Mouse (Mus musculus): ENCODE data around the gene Mrpl17.
A peak's percentile ranks its signal among the peaks of the same experiment; 100 is the strongest.
"Not testable (repeated sequence)": the region's sequence is repeated elsewhere in the genome, so short reads cannot be mapped to it uniquely, and the experiment has no call there.

Mrpl17 gene

DNA sequence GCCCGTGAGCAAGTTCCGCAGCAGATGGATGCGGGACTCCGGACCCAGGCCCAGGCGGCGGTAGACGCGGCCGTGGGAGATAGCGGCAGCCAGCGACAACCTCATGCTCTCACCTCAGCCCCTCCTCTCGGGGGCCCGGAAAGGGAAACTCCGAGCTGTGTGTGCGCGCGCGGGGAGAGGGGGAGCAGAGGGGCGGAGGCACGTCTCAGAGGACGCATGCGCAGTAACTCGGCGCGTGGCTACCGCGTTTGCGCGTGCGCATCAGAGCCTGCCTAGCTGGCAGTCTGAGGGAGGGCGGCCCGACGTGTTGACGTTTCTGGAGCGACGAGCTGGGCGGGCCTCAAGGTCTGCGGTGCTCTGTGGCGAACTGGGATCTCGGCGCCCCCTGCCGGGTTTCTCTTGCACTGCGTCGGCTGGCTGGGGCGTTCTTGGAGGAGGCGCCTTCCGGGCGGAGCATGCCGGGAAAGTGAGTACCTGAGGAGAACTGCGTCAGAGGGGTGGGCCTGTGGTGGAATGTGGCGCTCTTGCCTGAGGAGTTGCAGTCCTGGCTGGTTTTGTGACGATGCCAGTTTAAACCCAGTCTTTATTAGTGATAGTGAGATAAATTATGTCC is at the start of gene Mrpl17:
TSS of gene Mrpl17 (minus strand) at position 223 of the 613 bp plus-strand sequence.
- peak; percentile 100 for DNase-seq

DNA sequence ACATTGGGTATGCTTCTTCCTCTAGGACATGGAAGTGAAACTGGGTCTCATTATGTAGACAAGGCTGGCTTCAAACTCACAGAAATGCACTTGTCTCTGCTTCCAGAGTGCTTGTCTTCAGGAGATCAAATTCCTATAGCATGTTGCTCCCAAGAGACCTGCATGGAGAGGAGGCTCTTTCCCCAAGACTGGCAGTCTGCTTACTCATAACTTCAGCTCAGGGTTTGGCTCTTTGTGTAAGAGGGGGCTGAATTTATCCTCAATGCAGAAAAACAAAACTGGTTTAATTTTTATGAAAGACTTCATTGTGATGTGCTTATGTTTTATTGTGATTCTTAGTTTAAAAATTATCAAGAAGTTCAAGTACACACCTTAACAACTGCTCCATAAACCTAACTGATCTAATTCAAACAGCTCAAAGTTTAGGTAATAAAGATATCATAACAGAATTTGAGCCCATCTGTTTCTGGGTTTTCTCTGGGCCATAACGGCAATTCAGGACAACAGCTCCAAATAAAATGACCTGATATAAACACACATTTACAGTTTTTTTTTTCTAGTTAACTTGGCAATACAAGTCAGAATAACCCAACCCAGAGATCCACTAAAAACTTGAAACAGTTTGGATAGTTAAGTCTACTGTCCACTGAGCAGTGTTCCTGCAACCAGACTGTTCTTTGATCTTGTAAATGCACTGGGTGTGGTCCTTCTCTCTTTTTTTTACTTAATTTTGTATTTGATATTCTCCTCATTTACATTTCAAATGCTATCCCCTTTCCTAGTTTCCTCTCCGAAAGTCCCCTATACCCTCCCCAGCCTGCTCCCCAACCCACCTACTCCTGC is 45.0 kb upstream of the Mrpl17 start:
- DNase-seq: not testable (repeated sequence)

DNA sequence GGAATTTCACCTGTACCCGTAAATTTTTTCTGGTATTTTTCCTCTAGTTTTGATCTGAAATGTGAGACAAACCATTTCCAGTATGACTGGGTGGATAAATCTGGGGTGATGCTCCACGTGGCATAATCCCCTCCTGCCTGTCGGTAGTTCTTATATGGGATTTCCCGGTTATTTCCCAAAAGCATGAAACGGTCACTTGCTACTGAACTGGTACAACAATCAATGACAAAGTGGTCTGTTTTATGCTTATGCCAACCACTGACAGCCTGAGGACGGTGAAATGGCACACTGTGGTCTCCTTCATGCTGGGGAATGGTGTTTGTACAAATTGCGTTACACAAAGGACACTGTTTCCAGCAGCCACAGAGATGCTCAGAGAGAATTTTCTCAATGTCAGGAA is 13.4 kb upstream of the Mrpl17 start:
- DNase-seq: no peak

DNA sequence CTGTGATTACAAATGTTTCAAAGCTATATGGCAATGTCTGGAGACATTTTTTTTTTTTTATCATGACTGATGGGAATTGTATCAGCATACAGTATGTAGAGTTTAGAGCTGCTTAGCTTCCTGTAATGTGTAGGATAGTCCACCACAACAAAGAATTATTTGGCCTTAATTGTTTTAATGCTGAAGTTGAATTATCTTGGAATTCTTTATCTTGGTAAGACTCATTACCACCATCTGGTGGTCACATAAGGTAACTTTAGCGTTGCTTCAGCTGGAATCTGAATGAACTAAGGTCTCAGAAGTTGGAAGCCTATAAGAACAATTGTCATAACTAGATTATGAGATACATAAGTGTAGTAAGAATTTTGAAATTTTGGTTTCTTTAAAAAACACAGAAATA is 7.6 kb upstream of the Mrpl17 start:
- DNase-seq: peak; percentile 43

DNA sequence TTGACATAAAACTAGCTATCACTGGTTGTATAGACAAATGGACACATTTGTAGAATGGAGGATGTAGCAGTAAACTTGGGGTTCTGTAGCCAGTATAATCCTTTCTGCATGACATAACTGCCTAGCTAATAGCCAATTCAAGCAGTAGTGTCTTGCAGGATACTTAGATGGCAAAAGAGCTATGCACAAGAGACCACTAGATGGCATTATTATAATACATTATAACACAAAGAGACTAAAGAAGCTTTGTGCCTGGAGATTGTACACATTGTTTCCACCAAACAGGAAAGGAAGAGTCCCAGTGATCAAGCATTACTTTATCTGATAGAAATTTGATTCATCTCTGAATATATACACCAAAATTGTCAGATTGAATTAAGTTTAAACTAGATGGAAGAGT is 5.8 kb upstream of the Mrpl17 start:
- DNase-seq: no peak

DNA sequence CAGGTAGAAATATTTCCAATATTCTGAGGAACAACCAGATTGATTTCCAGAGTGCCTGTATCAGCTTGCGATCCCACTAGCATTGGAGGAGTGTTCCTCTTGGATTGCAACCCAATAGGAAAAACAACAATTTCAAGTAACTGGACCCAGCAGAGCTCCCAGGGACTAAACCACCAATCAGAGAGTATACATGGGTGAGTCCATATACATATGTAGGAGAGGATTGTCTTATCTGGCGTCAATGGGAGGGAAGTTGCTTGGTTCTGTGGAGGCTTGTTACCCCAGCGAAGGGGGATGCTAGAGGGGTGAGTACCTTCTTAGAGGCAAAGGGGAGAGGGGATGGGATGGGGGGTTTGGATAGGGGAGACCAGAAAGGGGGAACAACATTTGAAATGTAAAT is 2.4 kb upstream of the Mrpl17 start:
- DNase-seq: no peak

- no peak for DNase-seq
Measured at GRCm38 (mm10) chr7:105812566-105812965, 1.7 kb upstream of the Mrpl17 start.

GRCm38 (mm10) chr7:105811516-105811915 is 617 bp upstream of the Mrpl17 start:
- DNase-seq: peak; percentile 77

DNA sequence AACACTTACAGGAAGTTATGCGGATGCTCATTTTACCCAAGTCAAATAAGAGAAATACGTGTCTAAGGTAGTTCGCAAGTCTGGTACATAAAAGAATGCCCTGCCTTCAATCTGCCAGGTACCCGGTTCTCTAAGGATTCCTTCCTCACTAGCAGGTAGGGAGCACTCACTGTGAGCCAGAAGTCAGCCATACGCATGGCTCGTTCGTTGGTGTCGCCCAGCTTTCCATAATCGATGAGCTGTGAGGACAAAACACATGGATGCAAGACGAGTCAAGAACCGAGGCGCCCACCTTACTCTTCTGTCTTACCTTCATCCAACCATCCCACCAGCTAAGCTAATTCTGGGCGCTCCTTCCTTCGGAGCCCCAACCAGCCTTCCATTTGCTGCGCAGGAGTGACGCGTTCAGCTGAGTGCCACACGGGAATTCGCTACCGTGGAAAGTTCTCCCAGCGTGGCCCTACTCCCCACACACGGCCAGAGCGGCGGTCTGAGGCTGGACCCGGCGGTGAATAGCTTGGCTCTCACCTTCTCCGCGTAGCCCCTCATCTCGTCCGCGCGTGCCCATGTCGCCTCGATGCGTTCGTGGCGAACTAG is 521 bp downstream of the Mrpl17 start:
- DNase-seq: peak; percentile 65

DNA sequence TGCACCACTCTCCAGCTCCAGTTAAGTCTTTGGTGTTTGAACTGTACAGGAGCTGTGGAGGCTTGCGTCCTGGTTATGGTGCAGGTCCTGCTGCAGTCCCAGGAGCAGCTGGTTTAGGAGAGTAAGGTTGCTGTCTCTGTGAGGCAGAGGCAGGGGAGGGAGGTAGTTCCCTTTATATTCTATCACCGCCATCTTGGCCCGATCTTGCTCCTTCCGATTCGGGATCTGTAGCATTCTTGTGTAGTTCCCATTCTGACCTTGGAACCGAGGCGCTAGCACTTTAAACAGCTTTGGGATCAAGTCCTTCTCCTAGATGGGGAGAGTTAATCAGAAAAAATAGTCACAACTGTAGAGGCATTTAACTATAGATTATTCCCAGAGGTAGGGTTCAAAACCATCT is 1.1 kb downstream of the Mrpl17 start:
- peak; percentile 16 for DNase-seq

DNA sequence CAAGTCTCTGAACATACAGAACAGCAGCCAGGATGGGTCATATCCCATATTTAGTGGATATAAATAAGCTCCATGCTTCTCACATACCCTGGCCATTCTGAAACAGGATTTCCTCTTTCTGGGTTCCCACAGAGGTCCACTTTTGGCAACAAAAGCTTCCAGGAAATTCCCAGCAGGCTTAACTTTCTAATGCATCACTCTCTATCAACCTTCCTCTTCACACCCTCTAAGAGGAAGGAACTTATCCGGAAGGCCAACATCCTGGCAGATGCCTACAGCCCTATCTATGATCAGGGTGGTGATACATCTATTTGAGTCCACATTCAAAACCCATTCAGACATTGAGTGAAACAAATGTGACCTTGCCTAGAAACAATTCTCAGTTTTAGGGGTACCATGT is 2.5 kb downstream of the Mrpl17 start:
- no peak for DNase-seq

DNA sequence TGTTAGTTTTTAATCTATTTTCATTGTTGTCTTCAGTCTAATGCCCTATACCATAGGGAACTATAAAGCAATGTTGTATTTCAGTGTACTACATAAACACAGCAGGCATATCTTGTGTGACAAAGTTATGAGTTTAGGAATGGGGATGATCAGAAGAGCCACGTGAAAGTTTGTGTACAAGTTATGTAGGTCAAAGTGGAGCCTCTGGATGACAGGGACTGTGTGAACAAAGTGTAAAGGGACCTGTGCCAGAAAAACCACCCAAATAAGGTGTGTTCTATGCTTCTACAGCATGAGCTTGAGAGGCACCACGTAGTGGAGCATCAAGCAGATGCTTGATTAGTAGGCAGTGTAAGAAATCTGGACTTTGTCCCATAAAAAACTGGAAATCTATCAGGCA is 4.2 kb downstream of the Mrpl17 start:
- DNase-seq: no peak

DNA sequence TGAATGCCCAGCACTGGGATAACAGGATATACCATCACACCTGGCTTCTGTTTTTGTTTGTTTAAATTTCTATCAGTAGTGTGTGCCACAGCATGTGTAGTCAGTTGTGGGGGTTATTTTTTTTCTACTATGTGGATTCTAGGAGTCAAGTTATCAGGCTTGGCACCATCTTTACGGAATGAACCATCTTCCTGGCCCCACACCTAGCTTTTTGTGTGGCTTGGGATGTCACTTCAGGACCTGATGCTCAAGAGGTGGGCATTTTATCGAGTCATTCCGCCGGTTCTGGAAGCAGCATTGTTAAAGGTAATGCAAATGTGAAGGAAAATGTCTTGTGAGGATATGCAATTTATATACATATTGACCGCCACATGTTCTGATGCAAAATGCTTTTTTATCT is 4.8 kb downstream of the Mrpl17 start:
- no peak for DNase-seq

DNA sequence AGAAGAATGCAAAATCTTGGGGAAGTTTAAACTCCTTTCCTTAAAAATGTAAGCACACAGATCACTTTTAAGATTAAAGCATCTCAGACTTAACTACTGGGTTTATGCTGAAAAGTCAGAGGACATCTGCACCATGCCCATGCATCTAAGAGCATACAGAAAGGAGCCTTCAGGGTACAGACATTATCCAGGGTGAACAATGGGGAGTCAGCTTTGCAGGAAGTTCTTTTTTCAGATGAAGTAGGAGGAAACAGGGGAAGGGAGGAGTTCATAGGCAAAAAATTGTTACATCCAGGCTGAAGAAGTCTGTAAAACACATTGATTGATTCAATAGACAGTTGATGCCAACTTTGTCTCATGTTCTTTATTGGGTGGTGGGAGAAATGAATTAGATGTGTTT is 7.5 kb downstream of the Mrpl17 start:
- DNase-seq: no peak

GRCm38 (mm10) chr7:105802771-105803170 is 8.1 kb downstream of the Mrpl17 start:
- DNase-seq: no peak

- DNase-seq: no peak
Measured at GRCm38 (mm10) chr7:105802312-105802711, 8.6 kb downstream of the Mrpl17 start.

DNA sequence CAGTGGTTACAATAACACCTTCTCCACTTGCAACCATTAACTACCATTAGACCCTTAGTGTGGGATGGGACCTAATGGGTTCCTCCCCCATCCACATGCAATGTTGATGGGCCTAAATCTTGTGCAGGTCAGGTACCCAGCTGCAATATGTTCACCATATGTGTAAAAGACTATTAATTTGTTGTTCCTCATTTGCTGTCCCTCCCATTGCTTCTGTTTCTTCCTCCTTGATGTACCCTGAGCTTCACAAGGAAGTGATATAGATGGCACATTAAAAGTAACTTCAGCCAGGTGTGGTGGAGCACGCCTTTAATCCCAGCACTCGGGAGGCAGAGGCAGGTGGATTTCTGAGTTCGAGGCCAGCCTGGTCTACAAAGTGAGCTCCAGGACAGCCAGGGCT is 13.9 kb downstream of the Mrpl17 start:
- no peak for DNase-seq

DNA sequence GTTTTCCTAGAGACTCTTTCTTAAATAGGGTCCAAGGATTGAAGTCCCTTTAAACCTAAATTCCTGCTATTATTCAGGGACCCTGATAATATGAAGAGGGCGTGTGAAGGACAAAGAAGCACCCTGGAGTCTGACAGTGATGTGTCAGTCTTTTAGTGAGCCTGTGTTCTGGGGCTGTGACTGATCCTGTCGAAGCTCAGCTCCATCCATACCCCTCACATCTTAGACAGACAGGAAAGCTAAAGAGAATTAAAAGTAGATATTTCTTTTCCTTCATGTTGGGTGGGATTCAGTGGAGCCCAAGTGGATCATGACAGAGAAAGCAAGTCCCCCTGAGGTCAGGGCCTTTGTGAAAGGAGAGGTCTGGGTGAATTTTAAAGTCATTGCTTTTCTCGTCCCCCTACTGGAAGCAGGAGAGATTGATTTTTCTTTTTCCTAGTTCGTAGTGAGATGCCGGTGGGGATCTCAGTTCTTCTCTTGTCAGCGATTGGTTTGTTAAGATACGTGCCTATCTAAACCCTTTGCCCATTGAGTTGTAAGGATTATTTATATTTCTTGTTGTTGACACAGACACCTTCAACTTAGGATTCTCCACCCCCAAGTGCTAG is 15.0 kb downstream of the Mrpl17 start:
- DNase-seq: no peak

DNA sequence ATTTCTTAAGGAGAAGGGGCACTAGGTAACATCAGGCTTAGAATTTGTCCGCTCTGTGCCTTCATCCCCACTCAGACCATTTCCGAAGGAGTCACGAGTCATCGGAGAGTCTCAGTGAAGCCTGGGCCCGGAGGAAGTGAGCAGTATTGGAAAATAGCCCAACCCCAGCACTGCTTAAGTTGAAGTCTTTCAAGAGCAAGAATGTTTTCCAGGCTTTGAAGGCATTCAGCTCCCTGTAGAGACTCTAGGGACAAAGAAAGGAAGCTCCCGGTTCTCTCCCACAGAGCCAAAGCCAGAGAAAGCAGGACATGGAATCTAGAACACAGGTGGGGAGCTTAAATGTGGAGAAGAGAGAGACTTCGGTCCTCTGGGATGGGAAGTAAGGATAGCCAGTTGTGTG is 17.2 kb downstream of the Mrpl17 start:
- DNase-seq: no peak

- no peak for DNase-seq
Measured at GRCm38 (mm10) chr7:105791147-105791546, 19.8 kb downstream of the Mrpl17 start.

DNA sequence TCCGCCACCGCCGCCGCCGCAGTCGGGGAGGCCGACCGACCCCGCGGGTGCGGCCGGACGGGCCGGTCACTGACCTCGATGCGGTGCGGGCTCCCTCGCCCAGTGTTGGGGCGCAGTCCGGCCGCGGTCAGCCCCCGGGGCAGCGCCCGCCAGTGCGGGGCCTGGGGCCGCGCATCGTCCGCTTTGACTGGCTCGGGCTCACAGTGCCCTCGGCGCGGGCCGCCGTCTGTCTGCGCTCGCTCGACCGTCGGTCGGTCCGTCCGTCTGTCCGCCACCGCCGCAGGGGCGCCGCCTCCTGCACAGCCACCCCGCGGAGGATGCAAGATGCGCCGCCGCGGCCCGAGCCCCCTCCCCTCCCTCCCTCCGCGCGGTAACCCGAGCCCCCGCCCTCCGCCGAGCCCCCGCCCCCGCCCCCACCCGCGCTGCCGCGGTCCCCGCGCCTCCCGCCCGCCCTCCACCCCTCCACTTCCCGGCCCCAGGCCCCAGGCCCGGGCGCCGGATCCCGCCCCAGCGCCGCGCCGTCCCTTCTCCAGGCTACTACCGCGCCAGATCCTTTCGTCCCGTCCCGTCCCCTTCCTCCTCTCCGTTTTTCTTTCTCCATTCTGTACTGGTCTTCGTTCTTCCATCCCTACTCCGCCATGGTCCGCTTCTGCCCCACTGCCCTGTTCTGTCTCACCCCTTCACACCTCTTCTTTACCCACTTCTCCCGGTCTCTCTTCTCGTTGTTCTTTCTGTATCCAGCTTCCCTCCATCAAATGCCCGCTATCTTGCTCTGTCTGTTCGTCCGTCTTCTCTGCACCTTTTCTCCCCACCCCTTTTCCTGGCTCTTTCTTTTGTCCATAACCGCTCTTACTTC is 23.4 kb downstream of the Mrpl17 start, which contains the start of gene Dchs1:
TSS of gene Dchs1 (minus strand) at position 370 of the 856 bp plus-strand sequence.
- no peak for DNase-seq

GRCm38 (mm10) chr7:105786506-105787284 is 24.2 kb downstream of the Mrpl17 start:
- DNase-seq: no peak

Measured in cerebellum, adult 9-10 months (tissue).